In the genomic region with DNA sequence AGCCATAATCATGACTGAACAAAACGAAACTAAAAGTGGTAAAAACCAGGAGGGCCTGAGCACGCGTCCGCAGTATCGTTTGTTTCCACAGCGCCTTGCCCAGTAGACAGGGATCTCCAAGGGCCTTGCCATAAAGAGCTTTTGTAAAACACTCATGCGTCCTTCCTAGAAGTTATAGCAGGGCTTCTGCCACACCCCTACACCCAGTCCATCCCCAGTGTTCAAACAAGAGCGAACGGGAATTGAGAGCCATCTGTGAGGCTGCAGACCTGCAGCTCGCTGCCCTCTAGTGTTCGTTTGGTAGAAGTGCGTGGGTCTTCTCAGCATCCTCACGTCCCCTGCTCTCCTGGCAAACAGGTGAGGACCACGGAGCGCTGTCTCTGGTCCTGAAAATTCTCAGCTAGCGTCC, we compare ENCODE assay signal across 8 mouse cellular contexts. TPM values are rescaled to one million over a fixed set of nuclear protein-coding genes. Genes with fewer than 3 reads are reported as not detected.
A peak's percentile ranks its signal among the peaks of the same experiment; 100 is the strongest.
DNase-seq lines count a peak whose midpoint lies in the region; ATAC-seq and TF ChIP-seq lines count a peak whose summit lies in the region.

No protein-coding gene starts in this region.

- DNase-seq in CD4-positive helper T cell, adult 2 months (ENCODE audit: low read depth, low spot score), result peak; percentile 90
- DNase-seq in WW6 (ENCODE audit: low read depth, low spot score), result peak; percentile 80
- peak; percentile 93 for DNase-seq in embryo, embryonic 10 days (ENCODE audit: low spot score)
- peak; percentile 65 to 71 for DNase-seq in heart, adult 2 months
- DNase-seq in kidney, adult 18-20 months, result peak; percentile 66
- peak; percentile 59 for DNase-seq in neural tube, embryonic 10.5 days (ENCODE audit: extremely low spot score, low spot score)
- DNase-seq in thymus, adult 18-20 months, result peak; percentile 35 to 65

- WGBS in heart, adult 2 months, result 15% methylated on average over 16 of the region's 16 CpGs
- 12% methylated on average over 16 of the region's 16 CpGs for WGBS in liver, embryonic 15.5 days (ENCODE audit: insufficient replicate concordance)

- peak; percentile 39; the same call in 1 of the 2 replicates for TF ChIP-seq POLR2A in heart, adult 2 months (IDR thresholded peaks at IDR 0.05; ENCODE audit: insufficient read depth, low read depth, low read length)

- peak overlapping the region; percentile 64 for H3K4me2 ChIP-seq in liver, embryonic 15.5 days

- peak overlapping the region; percentile 63 for H3K4me3 ChIP-seq in heart, adult 2 months
- peak overlapping the region; percentile 61 for H3K4me3 ChIP-seq in liver, embryonic 15.5 days (replicated peaks)

- ATAC-seq in liver, embryonic 15.5 days (ENCODE audit: insufficient read depth), result peak; percentile 64; the same call in 1 of the 2 replicates

- peak; percentile 97 for TF ChIP-seq CTCF in heart, adult 2 months (IDR thresholded peaks at IDR 0.05)

- no peaks in the 10 kb centered on the region for H3K36me3 ChIP-seq in heart, adult 2 months (ENCODE audit: control insufficient read depth, insufficient read depth, low read length)
- H3K36me3 ChIP-seq in liver, embryonic 15.5 days (replicated peaks), result no peaks in the 10 kb centered on the region

- H3K27me3 ChIP-seq in heart, adult 2 months (ENCODE audit: control insufficient read depth, insufficient read depth, low read length), result no peaks in the 10 kb centered on the region
- H3K27me3 ChIP-seq in liver, embryonic 15.5 days, result peaks cover 5% of the 10 kb centered on the region; the same call in 1 of the 2 replicates

- H3K9me3 ChIP-seq in liver, embryonic 15.5 days (replicated peaks), result no peaks in the 10 kb centered on the region

- H3K79me2 ChIP-seq in heart, adult 2 months (replicated peaks; ENCODE audit: control insufficient read depth, insufficient read depth, low read length), result no peaks in the 10 kb centered on the region

- H3K27ac ChIP-seq in heart, adult 2 months, result peak overlapping the region; percentile 52
- no peak overlapping the region for H3K27ac ChIP-seq in liver, embryonic 15.5 days (replicated peaks)

- no peak overlapping the region for H3K9ac ChIP-seq in heart, adult 2 months (ENCODE audit: low read depth, low read length)
- H3K9ac ChIP-seq in liver, embryonic 15.5 days, result no peak overlapping the region

- 0 out of 2 replicates have a peak, but pooled peaks have one; percentile 57 for TF ChIP-seq EP300 in heart, adult 2 months (IDR thresholded peaks at IDR 0.05; ENCODE audit: insufficient read depth, low read depth, low read length)

- no peaks in the 10 kb centered on the region for H3K4me1 ChIP-seq in heart, adult 2 months (ENCODE audit: control insufficient read depth, insufficient read depth, low read length)
- peaks cover 16% of the 10 kb centered on the region for H3K4me1 ChIP-seq in liver, embryonic 15.5 days (replicated peaks)

- intact Hi-C loops in heart, adult 2 months (cut with DNase I), result no loop called here

RNA-seq across cellular contexts. Expression of gene Tor1b, which starts 10.2 kb away (rescaled TPM):
- 10 to 100 TPM; 23.9 to 26.4 TPM for total RNA-seq in heart, adult 2 months (2021)
- 17.1 and 28.6 TPM in 2 replicates for polyA plus RNA-seq in heart, adult 2 months (2012; rRNA removed)
- 14.6 and 16.1 TPM in 2 replicates for polyA plus RNA-seq in liver, embryonic 15.5 days (2015; fragmentation: Nextera tagmentation; extraction: Ambion mirVana)

RNA-seq across cellular contexts. Expression of gene Ptges, which starts 12.9 kb away (rescaled TPM):
- total RNA-seq in heart, adult 2 months (2021), result 1 to 10 TPM; 2.5 to 2.8 TPM
- polyA plus RNA-seq in heart, adult 2 months (2012; rRNA removed), result 4.8 and 6.6 TPM in 2 replicates
- polyA plus RNA-seq in liver, embryonic 15.5 days (2015; fragmentation: Nextera tagmentation; extraction: Ambion mirVana), result 0.29 and 0.33 TPM in 2 replicates

RNA-seq across cellular contexts. Expression of gene Tor1a, which starts 25.1 kb away (rescaled TPM):
- total RNA-seq in heart, adult 2 months (2021), result 10 to 100 TPM in 1 of 2 experiments, 1 to 10 TPM in 1; 9.6 to 10.4 TPM
- polyA plus RNA-seq in heart, adult 2 months (2012; rRNA removed), result 11.3 and 14.3 TPM in 2 replicates
- 38.9 and 39.3 TPM in 2 replicates for polyA plus RNA-seq in liver, embryonic 15.5 days (2015; fragmentation: Nextera tagmentation; extraction: Ambion mirVana)

RNA-seq across cellular contexts. Expression of gene BC005624, which starts 39.4 kb away (rescaled TPM):
- 10 to 100 TPM; 20.6 to 21.7 TPM for total RNA-seq in heart, adult 2 months (2021)
- 14.7 and 25.0 TPM in 2 replicates for polyA plus RNA-seq in heart, adult 2 months (2012; rRNA removed)
- 23.1 and 24.6 TPM in 2 replicates for polyA plus RNA-seq in liver, embryonic 15.5 days (2015; fragmentation: Nextera tagmentation; extraction: Ambion mirVana)

RNA-seq across cellular contexts. Expression of gene Usp20, which starts 39.5 kb away (rescaled TPM):
- total RNA-seq in heart, adult 2 months (2021), result 10 to 100 TPM; 50.8 to 55.0 TPM
- 43.9 and 51.7 TPM in 2 replicates for polyA plus RNA-seq in heart, adult 2 months (2012; rRNA removed)
- polyA plus RNA-seq in liver, embryonic 15.5 days (2015; fragmentation: Nextera tagmentation; extraction: Ambion mirVana), result 4.3 and 4.8 TPM in 2 replicates
